ENCODE assay signal across 20 mouse cellular contexts in genomic region chr13:102733063-102733462, GRCm38 (mm10). TPM values are rescaled to one million over a fixed set of nuclear protein-coding genes. Genes with fewer than 3 reads are reported as not detected.
DNase-seq lines count a peak whose midpoint lies in the region; ATAC-seq lines count a peak whose summit lies in the region.
"Had no signal": no experiment of that assay in that cellular context is flagged by ENCODE, and none has a peak within 500 bp of the region (broad histone marks: within the 10 kb centered on the region; RNA-seq: fewer than 3 reads in every experiment).

No protein-coding gene starts in this region.

- no peaks in the 10 kb centered on the region for H3K27me3 ChIP-seq in midbrain, embryonic 11.5 days (ENCODE audit: control insufficient read depth, insufficient read depth, low read length)
- no peaks in the 10 kb centered on the region for H3K27me3 ChIP-seq in midbrain, embryonic 14.5 days (ENCODE audit: control insufficient read depth, insufficient read depth, low read length)
- H3K27me3 ChIP-seq in neural tube, embryonic 12.5 days (replicated peaks) = no peaks in the 10 kb centered on the region
- H3K27me3 ChIP-seq: embryonic facial prominence, embryonic 15.5 days; hindbrain, embryonic 13.5 days had no signal

- peaks cover 3% of the 10 kb centered on the region; the same call in 1 of the 2 replicates for H3K36me3 ChIP-seq in midbrain, embryonic 11.5 days (ENCODE audit: control insufficient read depth, insufficient read depth, low read length)
- peaks cover 34% of the 10 kb centered on the region for H3K36me3 ChIP-seq in midbrain, embryonic 14.5 days (ENCODE audit: control insufficient read depth, insufficient read depth, low read length)
- H3K36me3 ChIP-seq in neural tube, embryonic 12.5 days = peaks cover 32% of the 10 kb centered on the region

- H3K4me3 ChIP-seq in midbrain, embryonic 11.5 days (ENCODE audit: low read depth, low read length) = no peak overlapping the region
- H3K4me3 ChIP-seq in midbrain, embryonic 14.5 days (replicated peaks; ENCODE audit: low read depth, low read length) = no peak overlapping the region
- no peak overlapping the region for H3K4me3 ChIP-seq in neural tube, embryonic 12.5 days
- H3K4me3 ChIP-seq: embryonic facial prominence, embryonic 15.5 days; gastrocnemius, adult 2 months; heart, embryonic 10.5 days; hindbrain, embryonic 13.5 days had no signal

- no peaks in the 10 kb centered on the region for H3K4me1 ChIP-seq in midbrain, embryonic 11.5 days (ENCODE audit: control insufficient read depth, insufficient read depth, low read length)
- no peaks in the 10 kb centered on the region for H3K4me1 ChIP-seq in midbrain, embryonic 14.5 days (ENCODE audit: control insufficient read depth, insufficient read depth, low read length)
- H3K4me1 ChIP-seq in neural tube, embryonic 12.5 days = 0 out of 2 replicates have a peak, but pooled peaks cover 7% of the 10 kb centered on the region
- H3K4me1 ChIP-seq: embryonic facial prominence, embryonic 15.5 days; heart, embryonic 10.5 days; hindbrain, embryonic 13.5 days had no signal

- H3K9ac ChIP-seq in midbrain, embryonic 11.5 days (ENCODE audit: low read length) = no peak overlapping the region
- H3K9ac ChIP-seq in midbrain, embryonic 14.5 days (replicated peaks; ENCODE audit: low read length) = no peak overlapping the region
- no peak overlapping the region for H3K9ac ChIP-seq in neural tube, embryonic 12.5 days
- H3K9ac ChIP-seq: embryonic facial prominence, embryonic 15.5 days; forebrain, postnatal 0 days; hindbrain, embryonic 13.5 days had no signal

- DNase-seq in embryo, embryonic 10.5 days (ENCODE audit: low spot score) = peak; percentile 15
- DNase-seq in embryo, embryonic 11 days = no peak
- DNase-seq in midbrain, embryonic 11.5 days (ENCODE audit: low spot score, missing footprints) = peak; percentile 37
- DNase-seq in midbrain, embryonic 14.5 days = no peak
- DNase-seq in lung, adult 18-20 months = no peak
- DNase-seq: adrenal gland, postnatal 10 days; cerebellum, adult 11 months; cerebellum, adult 8-10 months; cerebellum, postnatal 36 days; forebrain, postnatal 0 days; gastrocnemius, adult 2 months; gastrocnemius, postnatal 25 days; heart, adult 18-20 months; heart, postnatal 10 days had no signal

- ATAC-seq in midbrain, embryonic 11.5 days (ENCODE audit: low FRiP score) = no peak
- ATAC-seq in midbrain, embryonic 14.5 days (ENCODE audit: low FRiP score, low TSS enrichment) = no peak
- ATAC-seq in neural tube, embryonic 12.5 days (ENCODE audit: low FRiP score, low read depth) = peak; percentile 84
- ATAC-seq in erythroblast, adult 5-6 weeks (replicated peaks; ENCODE audit: low FRiP score, poor library complexity, severe bottlenecking) = no peak
- ATAC-seq: forebrain, postnatal 0 days; hindbrain, postnatal 0 days had no signal

- no peak overlapping the region for H3K4me2 ChIP-seq in midbrain, embryonic 11.5 days
- H3K4me2 ChIP-seq in midbrain, embryonic 14.5 days (ENCODE audit: low read length) = no peak overlapping the region
- no peak overlapping the region for H3K4me2 ChIP-seq in neural tube, embryonic 12.5 days (replicated peaks)
- H3K4me2 ChIP-seq: embryonic facial prominence, embryonic 15.5 days; hindbrain, embryonic 13.5 days had no signal

- no peak overlapping the region for H3K27ac ChIP-seq in midbrain, embryonic 11.5 days (ENCODE audit: low read depth, low read length)
- H3K27ac ChIP-seq in midbrain, embryonic 14.5 days (replicated peaks; ENCODE audit: low read depth, low read length) = no peak overlapping the region
- H3K27ac ChIP-seq in neural tube, embryonic 12.5 days = no peak overlapping the region
- H3K27ac ChIP-seq: embryonic facial prominence, embryonic 15.5 days; gastrocnemius, adult 2 months; heart, embryonic 10.5 days; hindbrain, embryonic 13.5 days; hindbrain, postnatal 0 days had no signal

- H3K9me3 ChIP-seq in midbrain, embryonic 11.5 days (ENCODE audit: control insufficient read depth, low read length) = no peaks in the 10 kb centered on the region
- H3K9me3 ChIP-seq in midbrain, embryonic 14.5 days (ENCODE audit: control insufficient read depth, low read length) = no peaks in the 10 kb centered on the region
- no peaks in the 10 kb centered on the region for H3K9me3 ChIP-seq in neural tube, embryonic 12.5 days
- H3K9me3 ChIP-seq: embryonic facial prominence, embryonic 15.5 days; heart, embryonic 10.5 days; hindbrain, embryonic 13.5 days had no signal

- 78% methylated on average over 2 of the region's 2 CpGs for WGBS in midbrain, embryonic 11.5 days
- 72% methylated on average over 2 of the region's 2 CpGs for WGBS in midbrain, embryonic 14.5 days
- WGBS in neural tube, embryonic 12.5 days = 29% methylated on average over 2 of the region's 2 CpGs

RNA-seq across cellular contexts. Expression of gene Cd180, which starts 39.7 kb away (rescaled TPM):
- polyA plus RNA-seq in midbrain, embryonic 11.5 days (2014; fragmentation: Nextera tagmentation; extraction: Ambion mirVana) = 0.67 and 0.84 TPM in 2 replicates
- 0.62 and 1.0 TPM in 2 replicates for polyA plus RNA-seq in midbrain, embryonic 14.5 days (2014; fragmentation: Nextera tagmentation; extraction: Ambion mirVana)
- 0.42 and 0.53 TPM in 2 replicates for polyA plus RNA-seq in neural tube, embryonic 12.5 days (2016; fragmentation: Nextera tagmentation; extraction: Ambion mirVana)
- 24.0 and 31.1 TPM in 2 replicates for total RNA-seq in erythroblast, adult 5-6 weeks (2015; ENCODE audit: low replicate concordance)
- 3.1 and 17.4 TPM in 2 replicates for total RNA-seq in erythroblast, adult 5-6 weeks (2017; ENCODE audit: low replicate concordance)

Comparison
In these comparisons a context has a peak if more than half of its experiments do, and no peak if none do; other contexts are left out.
1. DNase-seq: peak in embryo, embryonic 10.5 days (single experiment) and midbrain, embryonic 11.5 days (single experiment); none in embryo, embryonic 11 days (single experiment), midbrain, embryonic 14.5 days (single experiment) and lung, adult 18-20 months (0 of 2).